Mouse (Mus musculus) intestine, embryonic 14.5 days (tissue): Measurements from ENCODE around the gene Slc1a2. TPM values are rescaled to one million over a fixed set of nuclear protein-coding genes. Genes with fewer than 3 reads are reported as not detected.

Source experiments
- ATAC-seq: fragments of 200-750 bp; cut with Nextera tagmentation; replicated peaks from 2 replicates; pipeline ENCODE4 v1.8.0; 2017; ENCODE audit warnings: low read depth, moderate number of reproducible peaks, moderate TSS enrichment, moderate library complexity; ENCODE audit not compliant: low FRiP score, low TSS enrichment
- DNase-seq: peaks from one replicate; pipeline ENCODE4 v3.0.0-alpha.2; 2018; ENCODE audit warnings: low spot score
- H3K27ac ChIP-seq: fragments of 300-500 bp; sonication (generic); 2 replicates; pipeline ENCODE4 v1.5.1; 2014; ENCODE audit warnings: low read depth, mild to moderate bottlenecking, control low read depth
- H3K27me3 ChIP-seq: fragments of 300-500 bp; sonication (generic); replicated peaks from 2 replicates; pipeline ENCODE4 v1.6.1; 2014; ENCODE audit warnings: low read length, control low read depth; ENCODE audit not compliant: control insufficient read depth, insufficient read depth
- H3K36me3 ChIP-seq: fragments of 300-500 bp; sonication (generic); 2 replicates; pipeline ENCODE4 v1.6.1; 2014; ENCODE audit warnings: low read length, control low read depth; ENCODE audit not compliant: control insufficient read depth, insufficient read depth
- H3K4me1 ChIP-seq: fragments of 300-500 bp; sonication (generic); replicated peaks from 2 replicates; pipeline ENCODE4 v1.6.1; 2014; ENCODE audit warnings: low read length, control low read depth, mixed read lengths; ENCODE audit not compliant: control insufficient read depth, insufficient read depth
- H3K4me2 ChIP-seq: fragments of 300-500 bp; sonication (generic); 2 replicates; pipeline ENCODE4 v1.6.1; 2014; ENCODE audit warnings: low read length
- H3K4me3 ChIP-seq: fragments of 300-500 bp; sonication (generic); 2 replicates; pipeline ENCODE4 v1.5.1; 2014; ENCODE audit warnings: low read depth, low read length, control low read depth, mixed read lengths
- H3K9ac ChIP-seq: fragments of 300-500 bp; sonication (generic); 2 replicates; pipeline ENCODE4 v1.6.1; 2014; ENCODE audit warnings: mild to moderate bottlenecking, low read length
- H3K9me3 ChIP-seq: fragments of 300-500 bp; sonication (generic); 2 replicates; pipeline ENCODE4 v1.6.1; 2016; ENCODE audit warnings: low read length, control low read depth; ENCODE audit not compliant: control insufficient read depth
- WGBS: fragments of 180-500 bp; shearing (Covaris S2); extraction: QIAGEN DNeasy Blood & Tissue Kit; methylation state at CpG from one replicate; pipeline ENCODE4 v1.1.7; 2014; 5-methylcytosine and 5-hydroxymethylcytosine counted together
- polyA plus RNA-seq: library from polyadenylated mRNA; unstranded; fragments of >200 nt; fragmentation: Nextera tagmentation; extraction: Ambion mirVana; gene quantifications from 2 replicates; pipeline ENCODE4 v1.2.1, GENCODE M21; 2014

The Slc1a2 gene
- polyA plus RNA-seq, 1 experiment from 2014 or later: 0.78 TPM

DNA sequence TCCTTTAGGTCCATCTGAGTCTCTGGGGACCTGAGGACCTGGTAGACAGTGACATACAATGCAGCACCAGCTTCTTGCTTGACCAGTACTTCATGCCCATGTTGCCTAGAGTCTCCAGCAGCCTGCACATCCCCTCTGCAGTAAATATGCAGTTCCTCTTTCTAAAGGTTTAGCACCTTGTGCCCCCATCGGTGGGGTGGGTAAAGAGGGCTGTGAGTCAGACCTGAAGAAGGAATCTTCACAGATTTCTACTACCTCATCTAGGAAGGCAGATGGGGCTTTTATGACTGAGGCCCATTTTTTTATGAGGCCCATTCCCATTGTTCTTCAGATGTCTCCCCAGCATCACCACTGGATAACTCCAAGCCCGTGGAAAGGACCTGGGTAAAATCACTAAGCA is 91.5 kb downstream of the Slc1a2 start:
- ATAC-seq (no peak), DNase-seq (no peak)
- Histone ChIP-seq H3K27ac (no peak overlapping the region), H3K27me3 (no peaks in the 10 kb centered on the region), H3K4me1 (0 out of 2 replicates have a peak, but pooled peaks cover 3% of the 10 kb centered on the region), H3K36me3 (no peaks in the 10 kb centered on the region), H3K4me2 (no peak overlapping the region), H3K4me3 (no peak overlapping the region), H3K9me3 (no peaks in the 10 kb centered on the region), H3K9ac (no peak overlapping the region)
- 64% methylated on average over 2 of the region's 2 CpGs for WGBS

DNA sequence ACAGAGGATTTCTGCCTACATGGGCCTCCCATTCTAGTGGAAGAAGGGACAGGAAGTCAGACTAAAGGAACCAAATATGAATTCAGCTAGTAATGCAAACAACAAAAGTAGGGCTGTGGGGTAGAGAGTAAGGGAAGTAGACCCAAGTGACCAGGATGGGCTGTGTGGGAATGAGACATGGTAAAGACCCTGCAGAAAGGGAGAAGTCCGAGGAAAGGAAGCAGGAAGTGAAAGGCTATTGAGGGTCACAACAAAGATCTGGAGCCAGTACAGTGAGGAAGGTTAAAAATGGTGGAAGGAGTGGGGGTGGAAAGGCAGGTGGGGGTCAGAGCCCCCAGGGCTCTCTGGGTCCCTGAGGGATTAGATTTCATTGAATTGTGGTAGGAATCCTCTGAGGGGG is 93.4 kb downstream of the Slc1a2 start:
- 52% methylated on average over 1 of the region's 1 CpGs for WGBS
- H3K9me3 ChIP-seq: no peaks in the 10 kb centered on the region
- H3K36me3 ChIP-seq: no peaks in the 10 kb centered on the region
- no peaks in the 10 kb centered on the region for H3K27me3 ChIP-seq
- H3K4me2 ChIP-seq: no peak overlapping the region
- H3K4me3 ChIP-seq: no peak overlapping the region
- H3K27ac ChIP-seq: no peak overlapping the region
- no peak for DNase-seq
- no peak for ATAC-seq
- H3K4me1 ChIP-seq: no peaks in the 10 kb centered on the region
- H3K9ac ChIP-seq: no peak overlapping the region

DNA sequence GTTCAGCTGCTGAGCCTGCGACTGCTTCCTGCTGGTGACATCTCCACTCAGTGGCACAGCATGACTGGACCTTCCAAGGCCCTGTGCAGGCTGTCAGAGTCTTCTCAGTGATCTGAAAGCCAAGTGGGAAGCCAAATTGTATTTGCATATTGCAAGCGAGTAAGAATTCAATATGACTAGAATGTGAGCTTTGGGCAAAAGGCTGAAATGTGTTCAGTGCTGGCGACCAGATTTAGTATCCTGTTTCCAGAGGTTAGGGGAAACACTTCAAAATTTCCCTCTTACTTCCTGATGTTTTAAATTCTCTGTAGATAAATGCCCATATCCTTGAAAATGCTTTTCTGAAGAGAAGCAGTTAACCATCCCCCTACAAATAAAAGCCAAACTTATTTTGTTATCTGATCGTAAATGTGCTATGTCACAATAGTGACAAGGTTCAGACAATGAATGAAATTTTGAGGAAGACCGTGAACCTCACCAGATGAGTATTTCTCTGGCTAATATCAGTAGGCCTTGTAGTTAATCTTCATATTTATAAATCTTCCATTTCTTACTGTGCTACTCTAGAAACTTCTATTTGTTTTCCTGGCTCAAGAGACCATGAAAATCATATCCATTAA is 98.9 kb downstream of the Slc1a2 start:
- Histone ChIP-seq H3K4me3 (no peak overlapping the region), H3K36me3 (no peaks in the 10 kb centered on the region), H3K9ac (no peak overlapping the region), H3K27me3 (no peaks in the 10 kb centered on the region), H3K27ac (no peak overlapping the region), H3K4me1 (no peaks in the 10 kb centered on the region), H3K9me3 (no peaks in the 10 kb centered on the region), H3K4me2 (no peak overlapping the region)
- 84% methylated on average over 5 of the region's 5 CpGs for WGBS
- no peak for DNase-seq
- no peak for ATAC-seq

DNA sequence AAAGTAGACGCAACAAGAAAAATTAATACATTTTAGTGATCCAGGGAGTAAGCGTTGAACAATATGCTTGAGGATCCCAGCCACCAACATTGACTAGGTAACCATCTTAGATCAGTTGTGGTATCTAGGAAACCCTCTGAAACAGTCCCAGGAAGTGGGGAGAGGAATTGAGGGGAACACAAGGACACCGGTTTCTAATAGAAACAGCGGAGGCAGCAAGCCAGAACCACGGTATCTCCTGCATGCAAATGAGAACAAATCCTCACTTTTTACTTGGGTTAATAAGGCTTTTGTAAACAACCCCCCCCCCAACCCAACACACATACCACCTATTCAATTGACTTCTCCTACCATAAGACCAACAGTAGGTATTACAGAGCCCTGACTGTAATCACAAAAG is 101.0 kb downstream of the Slc1a2 start:
- H3K4me3 ChIP-seq: no peak overlapping the region
- DNase-seq (no peak), ATAC-seq (no peak)
- no peaks in the 10 kb centered on the region for H3K36me3 ChIP-seq
- H3K27me3 ChIP-seq: no peaks in the 10 kb centered on the region
- WGBS: 96% methylated on average over 5 of the region's 5 CpGs
- H3K27ac ChIP-seq: no peak overlapping the region
- no peak overlapping the region for H3K4me2 ChIP-seq
- no peaks in the 10 kb centered on the region for H3K9me3 ChIP-seq
- H3K9ac ChIP-seq: no peak overlapping the region
- no peaks in the 10 kb centered on the region for H3K4me1 ChIP-seq

DNA sequence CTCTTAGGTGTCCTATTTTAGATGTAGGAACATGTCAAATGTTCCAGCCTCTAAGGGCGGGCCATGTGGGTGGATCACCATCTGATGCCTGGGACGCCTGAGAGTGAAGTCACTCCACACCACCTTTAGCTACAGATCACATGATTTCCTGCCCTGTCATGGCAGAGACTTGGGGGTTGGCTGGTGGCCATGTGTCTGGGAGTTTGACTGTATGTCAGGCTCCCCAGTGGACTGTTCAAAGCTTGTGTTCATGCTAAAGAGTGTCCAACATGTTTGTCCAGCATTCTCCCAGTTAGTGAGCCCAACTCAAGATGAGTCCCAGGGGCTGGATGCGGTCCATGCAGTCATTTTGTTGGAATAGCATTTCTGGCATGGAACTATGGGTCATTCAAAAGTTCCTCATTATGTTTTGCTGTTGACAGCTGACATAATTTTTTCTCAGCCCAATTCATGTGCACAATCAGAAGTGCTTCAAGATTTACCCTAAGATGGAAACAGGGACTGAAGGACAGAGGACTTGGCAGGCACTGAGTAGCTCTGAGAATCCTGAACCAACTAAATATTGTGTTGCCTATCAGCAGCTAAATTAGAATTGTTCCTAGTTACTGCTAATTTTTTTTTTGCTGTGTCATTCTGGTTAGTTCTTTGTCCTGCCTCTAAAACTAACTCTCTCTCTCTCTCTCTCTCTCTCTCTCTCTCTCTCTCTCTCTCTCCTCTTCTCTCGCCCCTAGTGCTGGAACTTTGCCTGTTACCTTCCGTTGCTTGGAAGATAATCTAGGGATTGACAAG is 102.0 kb downstream of the Slc1a2 start:
- no peaks in the 10 kb centered on the region for H3K4me1 ChIP-seq
- 80% methylated on average over 5 of the region's 5 CpGs for WGBS
- no peak for DNase-seq

DNA sequence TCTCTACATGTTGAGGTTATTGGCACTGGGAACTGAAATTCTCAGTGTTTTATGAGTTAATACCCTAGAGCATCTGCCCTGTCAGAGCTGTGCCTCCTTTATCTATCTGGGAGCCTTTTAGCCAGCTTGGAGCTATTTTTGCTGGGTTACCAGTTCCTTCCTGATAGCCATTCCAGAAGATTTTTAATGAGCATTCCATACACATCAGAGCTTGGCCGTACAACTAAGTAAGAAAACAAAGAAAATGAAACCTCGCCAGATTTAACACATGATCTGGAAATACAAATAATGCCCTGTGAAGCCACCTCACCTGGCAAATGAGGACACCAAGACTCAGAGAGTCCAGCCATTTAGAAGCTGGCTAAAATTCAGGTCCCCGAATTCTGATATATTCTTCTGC is 104.7 kb downstream of the Slc1a2 start:
- Histone ChIP-seq H3K27ac (no peak overlapping the region), H3K4me3 (no peak overlapping the region), H3K4me1 (no peaks in the 10 kb centered on the region), H3K9ac (no peak overlapping the region), H3K36me3 (no peaks in the 10 kb centered on the region), H3K4me2 (no peak overlapping the region), H3K27me3 (no peaks in the 10 kb centered on the region), H3K9me3 (no peaks in the 10 kb centered on the region)
- DNase-seq (no peak), ATAC-seq (no peak)
- WGBS: 85% methylated on average over 3 of the region's 3 CpGs

More for the DNA sequence above, 102.0 kb downstream of the Slc1a2 start:
- no peak overlapping the region for H3K9ac ChIP-seq
- H3K27me3 ChIP-seq: no peaks in the 10 kb centered on the region
- no peaks in the 10 kb centered on the region for H3K36me3 ChIP-seq
- H3K4me2 ChIP-seq: no peak overlapping the region
- H3K27ac ChIP-seq: no peak overlapping the region
- H3K4me3 ChIP-seq: no peak overlapping the region
- no peak for ATAC-seq
- H3K9me3 ChIP-seq: no peaks in the 10 kb centered on the region

DNA sequence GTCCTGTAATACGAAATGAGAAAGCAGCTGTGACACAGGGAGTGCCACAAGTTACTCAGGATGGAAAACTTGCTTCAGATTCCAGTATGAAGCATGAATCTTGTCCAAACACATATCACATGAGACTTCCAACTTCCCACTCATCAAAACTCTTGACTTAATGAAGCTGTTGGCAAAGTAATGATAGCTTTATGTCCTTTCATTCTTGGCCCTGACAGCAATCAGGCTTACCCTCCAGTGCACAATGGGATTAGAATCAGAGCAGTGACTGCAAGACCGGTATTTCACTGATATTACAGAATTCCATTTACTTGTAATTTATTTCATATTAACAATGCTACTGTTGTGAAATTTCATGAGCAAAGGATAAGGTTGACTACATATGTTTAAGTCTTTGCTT is 105.5 kb downstream of the Slc1a2 start:
- Histone ChIP-seq H3K4me1 (no peaks in the 10 kb centered on the region), H3K4me3 (no peak overlapping the region), H3K4me2 (no peak overlapping the region), H3K9ac (no peak overlapping the region), H3K36me3 (no peaks in the 10 kb centered on the region), H3K9me3 (no peaks in the 10 kb centered on the region), H3K27ac (no peak overlapping the region), H3K27me3 (no peaks in the 10 kb centered on the region)
- DNase-seq: no peak
- ATAC-seq: no peak
- 92% methylated on average over 2 of the region's 2 CpGs for WGBS

DNA sequence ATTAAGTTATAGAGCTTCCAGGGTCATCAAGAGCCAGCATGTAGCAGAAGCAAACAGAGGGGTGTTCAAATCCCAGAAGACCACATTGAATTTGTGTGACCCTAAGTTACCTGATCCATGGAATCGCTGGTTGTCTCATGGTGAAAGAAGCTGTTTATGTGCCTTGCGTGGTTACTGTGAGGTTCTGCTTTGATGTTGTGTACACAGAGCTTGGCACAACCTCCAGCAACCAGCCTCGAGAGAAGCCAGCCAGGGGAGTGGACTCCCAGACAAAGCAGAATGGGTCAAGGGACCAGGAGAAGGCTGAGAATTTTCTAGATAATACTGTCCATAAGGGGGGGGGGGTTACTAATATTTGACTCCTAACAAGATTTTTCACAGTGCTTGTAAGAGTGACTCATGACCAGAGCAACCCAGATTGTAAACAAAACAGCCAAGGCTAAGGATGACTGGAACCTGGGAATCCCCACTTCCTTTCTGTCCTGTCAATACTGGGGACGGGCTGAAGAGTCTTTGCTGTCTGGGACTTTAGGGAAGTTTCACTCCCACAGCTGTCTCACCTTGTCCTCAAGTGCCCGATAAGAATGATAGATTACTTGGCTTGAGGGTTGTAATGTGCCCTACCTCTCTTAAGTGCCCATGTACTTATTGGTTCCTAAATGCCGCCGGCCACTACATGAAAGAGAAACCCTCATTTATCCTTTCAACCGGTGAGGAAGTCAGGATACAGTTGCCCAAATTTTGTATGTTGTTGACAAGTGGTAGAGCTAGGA is 106.3 kb downstream of the Slc1a2 start:
- Histone ChIP-seq H3K4me3 (no peak overlapping the region), H3K9me3 (no peaks in the 10 kb centered on the region), H3K4me2 (no peak overlapping the region), H3K27me3 (no peaks in the 10 kb centered on the region), H3K27ac (no peak overlapping the region), H3K4me1 (no peaks in the 10 kb centered on the region), H3K9ac (no peak overlapping the region), H3K36me3 (no peaks in the 10 kb centered on the region)
- ATAC-seq (no peak), DNase-seq (no peak)
- WGBS: 56% methylated on average over 8 of the region's 8 CpGs
